Mouse (Mus musculus) c-Kit-negative CD71-positive TER-119-positive erythroid progenitor cells, embryonic 14.5 days (primary cell): ENCODE data around the gene Nrde2.

Source experiments
- DNase-seq: peaks from one replicate; pipeline ENCODE4 v3.0.0-alpha.2; 2013; ENCODE audit warnings: low read depth, low spot score

Nrde2 gene

GRCm38 (mm10) chr12:100180802-100181201 lies 21.3 kb upstream of the Nrde2 start:
- no peak for DNase-seq

DNA sequence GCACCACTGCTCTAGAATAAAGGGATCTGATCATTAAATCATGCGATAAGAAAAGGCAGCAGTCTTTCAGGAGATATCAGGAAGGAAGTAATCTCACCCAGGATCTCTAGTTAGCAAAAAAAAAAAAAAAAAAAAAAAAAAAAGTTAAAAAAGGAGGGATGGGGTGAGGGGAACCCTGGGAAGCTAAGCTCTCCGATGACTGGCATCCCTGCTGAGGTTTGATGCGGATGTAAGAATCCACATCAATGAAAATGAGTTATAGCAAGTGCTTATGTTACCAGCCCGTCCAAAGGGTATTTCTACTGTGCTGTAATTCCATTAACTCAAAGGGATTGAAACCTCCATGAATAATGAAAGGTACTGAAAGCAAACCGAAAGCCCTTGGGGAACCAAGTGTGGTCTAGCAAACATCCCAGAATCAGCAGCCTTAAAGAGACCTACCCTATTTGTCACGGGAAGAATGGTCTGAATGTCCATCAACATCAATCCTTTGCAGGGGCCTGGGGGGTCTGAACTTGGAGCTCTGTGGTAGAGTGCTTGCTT lies 19.5 kb upstream of the Nrde2 start:
- DNase-seq = no peak

DNA sequence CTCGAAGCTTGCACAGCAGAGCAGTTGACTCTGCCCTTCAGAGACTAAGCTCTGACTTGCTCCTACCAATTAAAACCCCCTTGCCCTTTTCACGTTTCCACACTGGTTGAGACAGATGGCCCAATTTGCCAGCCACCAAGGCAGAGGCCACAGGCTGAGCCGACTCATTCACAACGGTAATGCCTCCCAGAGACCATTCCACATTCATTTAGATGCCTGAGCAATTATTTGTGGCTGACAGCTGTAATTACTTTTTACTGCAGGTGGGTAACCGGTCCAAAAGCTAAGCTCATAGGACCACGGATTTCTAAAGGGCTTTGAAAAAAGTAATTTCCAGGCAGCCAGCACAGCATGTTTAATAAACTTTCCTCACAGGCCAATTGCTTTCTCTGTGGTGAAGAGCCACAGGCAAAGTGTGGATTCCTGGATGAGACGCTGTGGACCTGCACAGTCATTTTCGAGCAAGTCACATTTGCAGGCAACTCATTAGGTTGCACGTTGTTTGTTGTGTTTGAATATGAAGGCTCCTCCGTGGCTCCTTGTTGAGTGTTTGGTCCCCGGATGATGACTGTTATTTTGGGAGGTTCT lies 17.1 kb upstream of the Nrde2 start:
- DNase-seq = no peak

DNA sequence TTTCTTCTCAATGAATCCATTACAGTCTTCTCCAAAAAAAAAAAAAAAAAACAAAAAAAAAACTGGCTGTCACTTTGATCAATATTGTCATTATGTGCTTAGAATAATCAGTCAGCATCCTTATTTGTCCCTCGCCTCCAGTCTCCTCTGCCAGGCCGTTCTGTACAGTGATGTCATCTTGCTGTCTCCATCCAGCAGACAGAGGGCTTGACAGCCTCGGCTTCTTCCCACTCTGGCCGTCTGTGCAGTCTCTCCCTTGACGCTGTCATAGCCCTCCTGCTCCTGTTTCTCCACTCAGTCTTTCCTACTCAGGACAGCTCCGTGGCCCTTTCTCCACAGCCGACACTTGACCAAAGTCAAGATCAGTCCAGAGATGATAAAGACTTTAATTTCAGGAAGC lies 13.0 kb upstream of the Nrde2 start:
- no peak for DNase-seq

DNA sequence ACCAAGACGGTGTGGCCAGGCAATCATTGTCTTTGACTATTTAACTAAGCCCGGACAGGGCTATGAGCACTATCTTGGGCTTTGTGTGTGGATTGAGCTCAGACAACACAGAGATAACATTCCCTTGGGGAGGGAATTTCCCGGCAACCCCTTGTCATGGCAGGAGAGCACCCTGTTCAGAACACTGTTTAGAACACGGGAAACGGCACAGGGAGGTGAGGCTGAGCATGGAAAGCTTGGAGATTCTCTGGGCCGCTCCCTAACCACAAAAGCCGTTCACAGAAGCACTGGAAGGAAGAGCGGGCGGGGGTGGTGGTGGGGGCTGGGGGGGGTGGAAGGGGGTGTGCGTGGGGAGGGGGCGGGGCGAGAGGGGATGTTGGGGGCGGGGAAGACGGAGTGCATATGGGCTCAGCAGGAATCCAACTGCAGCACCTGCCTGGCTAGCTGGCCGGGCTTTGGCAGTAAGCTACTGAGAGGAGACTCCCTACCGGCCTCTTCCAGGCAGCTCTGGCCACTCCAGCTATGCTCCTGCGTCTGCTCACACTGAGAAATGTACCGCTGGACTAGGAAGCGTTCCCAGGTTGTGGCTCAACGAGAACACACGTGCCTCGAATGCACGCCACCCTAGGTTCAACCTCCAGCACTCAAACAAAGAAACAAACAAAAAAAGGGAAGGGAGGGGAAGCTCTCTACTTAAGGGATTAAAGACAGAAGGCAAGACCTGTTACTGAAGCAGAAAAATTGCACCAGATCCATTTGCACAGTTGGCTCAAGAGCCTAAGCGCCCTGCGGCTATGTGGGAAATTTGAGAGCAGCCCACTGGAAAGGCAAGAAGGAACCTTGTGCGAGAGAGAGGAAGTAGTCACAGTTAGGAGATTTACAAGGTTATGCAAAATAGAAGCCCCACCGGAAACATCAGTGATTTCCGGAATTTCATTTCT lies 8.7 kb upstream of the Nrde2 start:
- DNase-seq = no peak

DNA sequence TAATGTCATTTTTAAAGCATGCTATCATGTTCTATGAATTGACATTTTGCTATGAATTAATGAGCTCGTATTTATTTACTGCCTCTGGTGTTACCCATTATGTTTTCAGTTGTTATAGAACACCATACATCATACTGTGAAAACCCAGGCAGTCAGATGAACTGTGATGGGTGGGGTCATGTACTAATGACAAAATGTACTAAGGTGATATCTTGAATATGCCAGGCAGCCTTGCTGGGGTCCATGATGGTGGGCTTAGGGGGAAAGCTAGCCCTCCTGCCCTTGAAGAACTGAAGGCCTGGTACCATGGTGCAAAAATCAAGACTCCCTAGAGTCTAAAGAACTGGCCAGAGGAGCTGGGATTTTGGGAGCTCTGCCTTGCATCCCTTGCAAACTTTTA lies 8.0 kb upstream of the Nrde2 start:
- DNase-seq = no peak

- no peak for DNase-seq
These were observed 7.5 kb upstream of the Nrde2 start for GRCm38 (mm10) chr12:100166939-100167338.

GRCm38 (mm10) chr12:100166177-100166576 lies 6.7 kb upstream of the Nrde2 start:
- DNase-seq = no peak

DNA sequence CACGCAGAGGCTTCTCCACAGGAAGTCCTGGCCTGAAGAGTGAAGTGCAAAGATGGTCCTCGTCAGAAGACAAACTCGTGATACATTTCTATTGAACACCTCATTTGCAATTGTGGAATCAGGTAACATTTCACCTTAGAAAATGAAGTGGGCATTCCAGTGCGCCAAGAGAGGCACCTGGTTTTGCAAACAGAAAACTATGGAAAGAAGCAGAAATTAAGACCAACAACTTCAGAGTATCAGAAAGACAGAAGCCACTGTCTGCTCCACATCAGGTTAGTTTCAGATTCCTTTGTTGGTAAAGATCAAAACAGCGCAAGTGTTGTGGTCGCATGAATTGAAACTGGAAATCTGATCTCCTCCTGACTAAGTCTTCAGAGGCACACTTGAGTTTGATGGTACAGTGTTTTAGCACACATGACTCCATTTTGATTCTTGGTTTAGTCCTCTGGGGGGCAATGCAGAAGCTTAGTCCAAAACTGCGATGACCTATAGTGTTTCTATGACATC lies 5.6 kb upstream of the Nrde2 start:
- DNase-seq = no peak

DNA sequence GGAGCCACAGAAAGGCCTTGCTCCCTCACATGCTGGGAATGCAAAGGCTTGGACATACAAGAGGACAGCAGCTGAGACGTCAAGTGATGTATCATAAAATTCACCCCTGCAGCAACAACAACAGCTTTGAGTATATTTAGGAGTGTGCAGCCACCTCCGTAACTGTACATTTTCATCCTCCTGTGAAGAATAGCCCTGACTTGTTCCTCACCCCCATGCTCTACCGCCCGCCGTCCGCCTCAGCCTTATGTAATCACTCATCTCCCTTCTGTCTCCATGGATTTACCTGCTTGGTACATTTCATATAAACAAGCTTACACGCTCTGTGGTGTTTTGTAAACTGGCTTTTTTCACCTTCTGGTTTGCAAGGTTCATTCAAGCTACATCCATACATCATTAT lies 7.0 kb downstream of the Nrde2 start:
- DNase-seq = no peak

- DNase-seq = no peak
These were observed 15.2 kb downstream of the Nrde2 start for GRCm38 (mm10) chr12:100144269-100144668.

DNA sequence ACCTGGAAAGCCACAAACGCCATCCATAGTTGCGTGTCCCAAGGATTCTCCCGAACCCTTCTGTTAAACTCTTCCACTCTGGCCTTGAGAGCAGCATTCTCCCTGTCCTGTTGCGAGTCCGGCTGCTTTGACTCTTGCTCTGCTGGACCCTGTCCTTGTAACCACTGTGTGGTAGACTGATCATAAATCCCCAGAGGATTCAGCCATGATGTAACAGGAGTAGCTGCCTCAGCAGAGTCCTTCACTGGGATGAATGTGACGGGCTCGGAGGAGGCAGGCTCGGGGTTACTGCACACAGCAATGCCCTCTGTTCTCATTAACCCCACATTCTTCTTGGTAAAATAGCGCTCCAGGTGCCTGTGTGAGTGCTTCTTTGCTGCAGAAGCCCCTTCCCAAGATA lies 15.7 kb downstream of the Nrde2 start:
- no peak for DNase-seq

DNA sequence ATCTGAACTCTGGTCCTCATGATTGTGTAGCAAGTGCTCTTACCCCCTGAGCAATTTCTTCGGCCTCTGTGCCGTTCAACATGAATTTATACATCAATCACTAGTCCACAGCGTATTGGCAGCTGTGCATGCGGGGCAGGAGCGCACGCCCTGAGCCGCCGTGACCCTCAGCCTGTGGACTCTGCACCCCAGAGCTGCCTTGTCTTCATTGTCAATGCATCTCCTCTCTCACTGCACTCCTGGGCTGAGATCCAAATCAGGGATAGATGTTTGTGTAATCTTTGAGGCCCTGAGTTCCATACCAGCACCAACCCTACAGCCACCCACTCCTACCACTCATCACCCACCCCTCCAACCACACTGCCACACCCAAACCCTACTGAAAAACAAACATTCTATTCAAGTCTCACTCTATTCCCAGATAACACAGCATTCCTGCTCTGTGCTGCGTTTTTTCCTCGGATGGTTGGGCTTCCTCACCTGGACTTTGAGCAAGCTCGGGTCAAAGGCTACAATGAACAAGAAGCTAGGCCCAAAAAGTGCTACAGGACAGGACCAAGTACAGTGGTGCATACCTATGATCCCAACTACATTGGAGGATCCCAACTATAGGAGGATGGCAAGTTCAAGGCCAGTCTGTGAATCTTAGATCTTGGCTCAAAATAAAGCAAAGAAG lies 16.5 kb downstream of the Nrde2 start:
- DNase-seq = no peak

DNA sequence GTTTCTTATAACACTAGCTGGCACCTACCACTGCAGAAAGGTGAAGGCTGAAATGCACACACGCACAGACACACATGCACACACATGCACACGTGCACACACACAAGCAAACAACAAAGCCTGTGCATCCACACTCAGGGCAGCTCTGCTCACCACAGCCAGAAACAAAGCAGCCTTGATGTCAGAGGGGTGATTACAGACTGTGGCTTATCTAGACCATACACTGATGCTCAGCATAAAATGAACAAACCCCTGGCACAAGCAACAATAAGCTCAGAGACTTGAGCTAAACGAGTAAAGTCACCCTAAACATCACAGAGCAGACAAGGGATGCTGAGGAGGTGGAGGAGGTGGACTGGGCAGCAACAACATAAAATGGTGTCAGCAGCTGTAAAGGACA lies 24.3 kb downstream of the Nrde2 start:
- DNase-seq = no peak

DNA sequence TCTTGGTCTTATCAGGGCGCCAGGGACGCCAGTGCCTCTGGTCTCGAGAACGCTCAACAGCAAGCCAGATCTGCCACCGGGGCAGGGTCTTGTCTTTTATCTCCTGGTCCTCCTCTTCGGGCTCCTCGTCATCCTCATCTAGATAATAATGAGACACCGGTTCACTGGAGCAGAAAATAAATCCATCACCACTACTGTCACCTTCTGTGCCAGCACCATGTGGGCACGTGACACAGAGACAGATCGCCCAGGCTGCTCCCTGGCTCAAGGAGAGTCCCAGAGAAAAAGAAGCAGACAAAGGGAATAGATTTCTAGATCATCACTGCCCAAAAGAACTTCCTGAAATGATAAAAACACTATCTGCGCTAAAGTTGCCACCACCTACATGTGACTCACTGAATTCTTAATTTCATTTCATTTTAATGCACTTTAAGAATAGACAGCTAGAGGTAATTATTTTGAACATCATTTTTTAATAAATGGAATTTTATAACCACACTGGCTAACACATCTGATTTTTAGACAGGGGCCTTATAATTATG lies 25.0 kb downstream of the Nrde2 start:
- no peak for DNase-seq

DNA sequence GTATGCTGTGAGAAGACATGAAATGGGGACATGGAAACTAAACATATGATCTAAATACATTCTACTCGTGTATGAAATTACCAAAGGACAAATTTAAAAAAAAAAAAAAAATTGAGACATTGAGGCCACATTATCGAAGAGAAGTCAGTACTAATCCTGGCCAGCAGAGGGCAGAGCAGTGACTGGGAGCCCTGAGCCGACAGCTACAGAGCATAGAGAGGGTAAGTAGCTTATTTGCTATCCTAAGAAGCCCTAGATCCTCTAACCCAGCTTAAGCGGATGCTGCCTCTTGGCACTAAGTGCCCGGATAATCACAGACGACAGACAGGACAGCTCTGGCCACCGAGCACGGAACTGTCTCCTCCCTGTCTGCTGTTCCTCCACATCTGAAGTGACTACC lies 27.8 kb downstream of the Nrde2 start:
- peak; percentile 22 for DNase-seq

DNA sequence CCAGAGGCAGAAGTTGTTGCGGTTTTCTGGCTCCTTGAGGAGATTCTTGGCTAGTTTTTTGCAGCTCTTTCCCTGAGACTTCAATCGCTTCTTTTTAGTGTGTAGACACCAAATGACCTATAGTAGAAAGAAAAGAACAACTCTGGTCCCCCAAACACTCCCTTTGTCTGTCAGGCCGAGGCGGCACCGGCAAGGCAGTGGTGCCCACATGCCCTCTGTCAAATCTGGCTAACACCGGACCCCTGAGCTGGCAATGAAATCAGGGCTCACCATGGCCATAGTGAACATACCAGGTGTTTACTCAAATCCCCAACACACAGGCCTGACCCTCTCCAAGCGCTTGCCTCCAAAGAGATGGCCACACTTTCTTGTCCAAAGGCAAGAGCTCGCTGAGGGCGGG lies 28.3 kb downstream of the Nrde2 start:
- no peak for DNase-seq

DNA sequence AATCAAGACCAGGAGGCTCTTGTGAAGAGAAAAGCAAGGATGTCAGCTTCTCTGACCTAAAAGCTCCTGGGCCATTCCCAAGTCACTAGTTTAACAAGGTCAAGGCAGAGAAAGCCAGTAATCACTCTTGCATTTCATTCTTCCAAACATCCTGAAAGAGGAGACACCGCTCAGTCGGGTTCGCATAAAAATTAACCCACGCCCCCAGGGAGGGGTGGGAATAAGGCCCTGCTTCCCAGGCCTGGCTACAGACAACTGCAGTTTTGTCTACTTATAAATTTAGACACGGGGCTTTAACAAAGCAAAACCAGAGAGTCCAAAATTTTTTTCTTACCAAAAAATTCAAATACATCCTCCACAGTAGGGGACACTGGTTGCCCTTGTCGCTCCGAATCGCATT lies 30.5 kb downstream of the Nrde2 start:
- no peak for DNase-seq

- no peak for DNase-seq
These were observed 30.9 kb downstream of the Nrde2 start for GRCm38 (mm10) chr12:100128522-100128921.

GRCm38 (mm10) chr12:100127866-100128480 lies 31.5 kb downstream of the Nrde2 start:
- no peak for DNase-seq
